Mouse (Mus musculus): ENCODE data around the gene Rps6ka2.
"Not testable (repeated sequence)": the region's sequence is repeated elsewhere in the genome, so short reads cannot be mapped to it uniquely, and the experiment has no call there.

The Rps6ka2 gene

DNA sequence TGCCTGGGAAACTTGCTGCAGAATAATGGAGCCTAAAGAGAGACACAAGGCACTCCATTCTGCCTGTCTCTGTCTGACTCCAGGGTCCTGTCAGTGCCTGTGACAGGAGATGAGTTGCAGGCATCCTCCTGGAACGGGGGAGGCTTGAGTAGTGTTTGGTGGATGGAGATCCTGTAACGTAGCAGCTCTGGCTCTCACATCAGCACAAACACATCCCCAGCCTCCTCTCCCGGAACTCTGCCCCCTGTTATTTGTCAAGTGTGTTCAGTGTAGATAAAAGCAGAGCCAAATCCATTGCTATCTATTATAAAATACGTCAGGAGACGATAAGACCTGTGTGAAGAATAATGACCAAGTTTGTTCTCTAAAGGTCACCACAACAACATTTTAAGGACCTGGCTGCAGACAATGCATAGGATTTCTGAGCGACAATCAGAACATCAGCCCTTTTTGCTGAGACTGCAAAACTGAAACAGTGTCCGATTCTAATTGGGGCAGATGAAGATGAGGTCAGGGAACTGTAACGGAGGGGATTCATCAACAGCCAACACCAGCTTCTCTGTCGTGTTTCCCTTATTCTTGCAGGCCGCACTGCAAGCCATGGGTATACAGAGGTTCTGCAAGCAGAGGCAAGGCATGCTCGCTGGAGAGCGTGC is 99.4 kb downstream of the Rps6ka2 start:
- no peak for DNase-seq (ENCODE audit: low read depth)

DNA sequence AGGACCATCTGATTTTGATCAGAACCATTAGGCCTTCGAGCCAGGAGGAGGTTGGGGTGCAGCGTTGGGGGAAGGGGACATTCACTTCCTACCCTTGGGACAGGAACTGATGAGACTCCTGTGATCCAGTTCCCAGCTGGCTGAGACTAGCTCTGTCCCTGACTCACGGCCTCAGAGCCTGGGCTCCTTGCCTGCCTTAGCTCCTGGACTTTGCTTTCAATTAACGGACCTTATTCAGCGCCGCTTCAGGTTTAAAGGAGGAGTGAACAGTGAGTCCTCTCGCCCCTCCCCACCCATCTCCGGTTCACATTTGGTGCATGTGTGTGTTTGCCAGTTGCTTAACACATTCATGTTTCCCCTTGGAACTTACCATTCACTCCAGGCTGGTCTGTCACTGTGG is 100.6 kb downstream of the Rps6ka2 start:
- no peak for DNase-seq (ENCODE audit: low read depth)

- no peak for DNase-seq (ENCODE audit: low read depth)
Observed at GRCm38 (mm10) chr17:7271522-7272134, 101.7 kb downstream of the Rps6ka2 start.

GRCm38 (mm10) chr17:7273054-7273453 is 103.1 kb downstream of the Rps6ka2 start:
- no peak for DNase-seq (ENCODE audit: low read depth)

DNA sequence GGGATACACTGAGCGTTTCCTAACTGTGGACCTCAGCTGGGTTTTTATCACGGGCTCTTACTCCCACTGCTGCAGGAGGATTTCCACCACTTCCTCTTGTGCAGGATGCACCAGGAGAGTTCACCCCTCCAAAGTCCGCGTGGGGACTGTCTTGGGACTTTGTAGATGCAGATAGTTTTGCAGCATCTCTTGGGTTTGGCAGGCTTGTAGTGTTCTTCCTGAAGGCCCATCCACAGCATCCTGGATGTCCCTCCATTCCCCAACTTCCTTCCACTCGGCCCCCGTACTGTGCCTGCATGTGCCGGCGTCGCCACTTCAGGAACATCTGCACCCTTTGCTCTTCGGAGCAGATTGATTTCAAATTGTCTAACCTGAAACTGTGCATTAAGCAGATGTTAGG is 103.9 kb downstream of the Rps6ka2 start:
- DNase-seq (ENCODE audit: low read depth): no peak

DNA sequence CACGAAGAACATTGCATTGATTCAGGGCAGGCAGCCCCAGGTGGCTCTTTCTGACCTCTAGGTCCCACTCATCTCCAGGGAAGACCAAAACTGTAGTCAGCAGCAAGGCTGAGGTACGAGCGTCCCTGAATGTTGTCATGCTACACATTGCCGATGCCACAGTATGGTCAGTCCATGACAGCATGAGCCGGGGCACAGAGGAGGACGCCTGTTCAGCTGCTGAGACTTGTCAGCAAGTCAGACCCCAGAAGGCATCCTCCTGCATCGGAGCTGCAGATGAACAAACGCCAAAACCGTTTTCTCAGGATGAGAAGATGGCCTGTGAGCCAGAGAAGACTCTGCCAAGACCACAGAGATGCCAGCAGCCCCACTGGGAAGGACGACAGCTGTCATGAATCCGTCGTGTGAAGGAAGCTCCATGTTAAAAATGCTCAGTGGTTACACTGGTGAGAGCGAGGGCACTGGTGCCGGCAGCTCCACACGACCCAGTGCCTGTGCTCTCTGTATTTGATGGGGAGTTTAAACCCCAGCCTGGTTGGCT is 108.9 kb downstream of the Rps6ka2 start:
- no peak for DNase-seq (ENCODE audit: low read depth)

DNA sequence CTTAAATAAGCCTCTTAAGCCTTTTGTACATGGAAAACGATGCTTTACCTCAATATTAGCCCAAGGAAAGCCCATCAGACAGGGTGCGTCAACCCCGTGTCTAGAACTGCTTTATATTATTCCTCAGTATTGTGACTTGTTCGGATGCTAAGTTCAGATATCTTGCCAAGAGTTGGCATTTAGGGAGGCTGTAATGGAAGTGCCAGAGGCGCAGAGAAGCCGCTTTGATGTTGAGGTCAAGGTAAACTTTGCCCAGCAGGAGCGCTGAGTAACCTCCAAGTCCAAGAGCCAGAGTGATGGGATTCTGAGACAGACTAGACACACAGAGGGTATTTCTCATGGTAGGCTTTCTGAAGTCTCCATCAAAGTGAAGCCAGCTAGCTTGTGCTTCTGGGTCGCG is 109.3 kb downstream of the Rps6ka2 start:
- no peak for DNase-seq (ENCODE audit: low read depth)

DNA sequence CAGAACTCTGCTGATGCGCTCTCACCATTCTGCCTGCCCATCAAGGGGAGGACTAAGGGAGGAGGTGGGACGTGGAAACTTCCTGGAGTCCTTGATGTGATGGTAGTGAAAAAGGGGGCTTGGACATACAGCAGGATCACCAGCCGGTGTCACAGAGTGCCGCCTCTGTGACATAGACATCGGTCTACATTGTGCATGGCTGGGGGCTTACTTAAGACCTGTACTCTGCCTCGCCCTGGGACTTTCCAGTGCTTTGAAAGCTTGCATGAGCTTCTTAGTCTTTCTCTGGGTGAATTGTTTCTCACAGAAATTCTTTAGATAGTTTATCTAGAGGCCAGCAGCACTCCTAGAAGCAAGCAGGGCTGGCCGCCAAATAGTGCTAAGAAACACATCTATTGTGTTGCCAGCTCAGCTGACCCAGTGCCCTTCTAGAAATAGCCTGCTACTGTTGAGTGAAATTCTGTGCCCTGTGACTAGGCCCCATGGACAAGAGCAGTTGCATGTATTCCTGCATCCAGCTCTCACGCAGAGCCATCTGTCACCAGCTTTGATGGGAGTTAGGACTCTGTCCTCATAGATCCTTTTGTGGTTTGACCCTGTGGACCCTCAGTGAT is 114.5 kb downstream of the Rps6ka2 start:
- no peak for DNase-seq (ENCODE audit: low read depth)

DNA sequence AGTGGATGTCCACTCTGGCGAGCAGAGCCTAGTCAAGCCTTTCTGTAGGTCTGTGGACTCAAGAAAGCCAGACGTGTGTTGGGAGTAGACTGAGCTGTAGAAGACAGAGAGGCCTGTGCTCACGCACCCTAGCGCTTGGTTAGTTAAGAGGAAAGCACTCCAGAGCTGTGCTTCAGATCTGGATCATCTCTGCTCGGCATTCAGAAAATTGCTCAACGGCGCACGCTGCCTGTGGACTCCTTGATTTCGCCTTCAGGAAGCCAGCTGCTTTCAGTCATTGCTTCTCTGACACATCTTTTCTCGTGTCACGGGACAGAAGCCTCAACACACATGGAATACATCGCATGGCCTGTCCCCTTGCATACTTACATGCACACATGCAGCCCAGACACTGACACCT is 115.4 kb downstream of the Rps6ka2 start:
- DNase-seq (ENCODE audit: low read depth): no peak

DNA sequence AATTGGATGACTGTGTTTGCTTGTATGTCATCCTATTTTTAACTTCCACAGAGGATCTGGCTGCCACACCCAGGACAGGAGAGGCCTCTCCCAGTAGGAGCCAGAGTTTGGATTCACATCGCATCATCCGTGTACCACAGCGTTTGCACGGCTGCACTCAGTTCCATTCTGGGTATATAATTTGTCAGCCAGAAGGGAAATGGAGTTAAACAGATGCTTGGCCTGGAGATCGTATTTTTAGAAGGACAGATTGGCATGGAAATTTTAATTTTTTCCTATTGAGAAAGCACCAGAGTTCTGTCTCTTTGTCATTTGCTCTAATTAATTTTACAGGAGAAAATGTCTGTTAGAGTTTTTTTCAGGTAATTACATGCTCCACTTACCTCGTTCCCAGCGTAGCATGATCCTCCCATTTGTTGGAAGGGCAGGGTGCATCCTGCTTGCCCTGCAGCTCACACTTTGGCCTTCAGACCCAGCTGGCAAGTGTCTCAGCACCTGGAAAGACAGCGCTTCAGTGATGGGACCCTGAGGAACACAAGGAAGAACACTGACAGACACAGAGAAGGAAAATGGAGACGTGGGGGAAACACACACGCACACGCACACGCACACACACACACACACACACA is 116.6 kb downstream of the Rps6ka2 start:
- DNase-seq (ENCODE audit: low read depth): no peak

DNA sequence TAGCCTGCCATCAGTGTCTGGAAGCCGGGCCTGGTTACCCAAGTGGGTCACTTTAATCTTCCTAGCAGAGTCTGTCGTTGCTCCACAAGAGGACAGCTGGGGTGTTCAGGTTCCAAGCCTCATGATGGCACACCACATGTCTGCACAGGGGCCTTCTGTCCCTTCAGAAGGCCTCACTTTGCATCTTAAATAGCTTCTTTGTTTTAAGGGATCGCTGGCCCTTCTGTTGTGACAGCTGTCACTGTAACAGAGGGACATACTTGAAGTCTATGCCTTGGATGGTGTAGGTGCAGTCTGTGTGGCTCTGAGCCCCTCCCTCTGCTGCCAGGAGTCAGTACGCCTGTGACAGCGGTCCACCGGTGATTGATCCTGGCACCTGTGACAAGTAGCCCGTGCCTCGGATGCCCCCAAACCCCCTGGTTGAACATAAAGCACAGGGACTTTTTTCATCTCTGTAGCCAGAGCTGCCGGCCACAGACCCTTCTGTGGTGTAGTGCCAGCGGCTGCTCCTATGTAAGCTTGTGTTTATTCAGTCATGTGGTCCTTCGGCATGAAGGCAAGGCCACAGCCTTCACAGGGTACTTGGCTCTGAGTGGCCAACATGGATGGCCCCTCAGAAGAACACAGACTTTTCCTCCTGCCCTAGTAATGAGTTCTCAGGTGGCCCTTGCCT is 122.2 kb downstream of the Rps6ka2 start:
- no peak for DNase-seq (ENCODE audit: low read depth)

DNA sequence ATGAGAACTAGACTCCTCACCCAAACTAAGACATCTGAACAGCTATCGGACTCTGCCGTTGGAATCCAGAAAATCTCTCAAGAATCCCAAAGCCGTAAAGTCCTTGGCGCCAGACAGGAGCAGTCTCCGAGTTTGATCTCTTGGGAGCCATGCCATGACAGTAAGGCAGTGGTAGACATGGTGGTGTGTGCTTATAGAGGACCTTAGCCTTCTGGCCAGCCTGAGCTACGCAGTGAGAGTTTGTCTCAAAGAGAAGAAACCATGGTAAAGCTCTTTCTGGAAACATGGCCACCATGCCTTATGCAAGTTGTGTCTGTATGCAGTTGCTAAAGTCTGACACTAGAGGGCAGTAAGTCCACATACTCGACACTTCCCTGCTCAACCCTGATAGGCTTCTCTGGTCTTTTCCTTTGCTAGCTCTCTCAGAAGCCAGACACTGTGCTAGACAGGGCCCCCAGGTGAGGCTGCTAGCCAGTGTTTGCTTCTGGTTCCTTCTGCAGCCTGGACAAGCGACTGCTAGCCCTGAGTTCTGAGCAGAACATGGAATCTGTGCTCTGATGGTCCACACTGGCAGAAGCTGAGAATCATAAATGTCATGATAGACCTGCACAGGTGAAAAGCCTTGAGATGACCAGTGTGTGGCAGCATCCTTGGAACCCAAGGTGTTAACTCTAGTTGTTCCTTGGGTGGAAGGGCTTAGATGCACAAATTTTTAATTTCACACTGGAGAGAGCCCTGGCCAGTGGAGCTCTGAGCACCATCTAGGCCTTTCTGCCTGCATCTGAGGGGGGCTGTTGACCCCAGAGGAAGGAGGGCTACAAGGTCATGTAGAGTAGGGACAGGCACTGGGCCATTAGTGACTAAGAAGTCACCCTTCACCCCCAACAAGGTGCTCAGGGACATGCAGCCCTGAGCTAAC is 136.6 kb downstream of the Rps6ka2 start:
- not testable (repeated sequence) for DNase-seq (ENCODE audit: low read depth)

- not testable (repeated sequence) for DNase-seq (ENCODE audit: low read depth)
Observed at GRCm38 (mm10) chr17:7315693-7316382, 145.9 kb downstream of the Rps6ka2 start.

DNA sequence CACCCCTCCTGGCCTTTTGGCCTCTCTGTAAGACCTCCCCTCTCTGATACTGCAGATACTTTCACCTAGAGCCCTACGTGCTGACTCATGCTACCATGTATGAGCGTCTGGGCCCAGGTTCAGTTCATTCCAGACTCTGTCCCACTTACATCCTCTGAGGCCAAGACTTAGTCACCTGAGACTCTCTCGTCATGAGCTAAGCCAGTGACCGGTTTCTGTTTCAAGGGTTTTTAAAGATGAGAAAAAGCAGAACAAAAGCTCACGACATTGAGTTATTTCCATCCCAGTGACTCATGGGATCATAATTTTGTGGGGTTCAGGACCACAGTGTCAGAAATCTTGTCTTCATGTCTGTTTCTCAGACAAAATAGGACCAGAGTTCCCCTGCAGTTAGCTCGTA is 149.9 kb downstream of the Rps6ka2 start:
- DNase-seq (ENCODE audit: low read depth): not testable (repeated sequence)

GRCm38 (mm10) chr17:7324346-7324745 is 154.4 kb downstream of the Rps6ka2 start, which contains the start of gene Tcp10a:
Gene Tcp10a (plus strand): TSS chr17:7324646.
- DNase-seq (ENCODE audit: low read depth): not testable (repeated sequence)

GRCm38 (mm10) chr17:7326415-7326814 is 156.5 kb downstream of the Rps6ka2 start:
- DNase-seq (ENCODE audit: low read depth): not testable (repeated sequence)

- not testable (repeated sequence) for DNase-seq (ENCODE audit: low read depth)
Observed at GRCm38 (mm10) chr17:7332745-7333144, 162.8 kb downstream of the Rps6ka2 start.

- DNase-seq (ENCODE audit: low read depth): not testable (repeated sequence)
Observed at GRCm38 (mm10) chr17:7337381-7337780, 167.5 kb downstream of the Rps6ka2 start.

GRCm38 (mm10) chr17:7348765-7349164 is 178.8 kb downstream of the Rps6ka2 start:
- DNase-seq (ENCODE audit: low read depth): not testable (repeated sequence)

- not testable (repeated sequence) for DNase-seq (ENCODE audit: low read depth)
Observed at GRCm38 (mm10) chr17:7352596-7352995, 182.7 kb downstream of the Rps6ka2 start, which contains the start of gene Ttll2. Gene Ttll2 (minus strand): TSS chr17:7352696.
